Mouse (Mus musculus) olfactory bulb, adult 2 months (tissue): ENCODE results near the gene Fam213a.

Source experiments
- CTCF ChIP-seq: fragments of 200-500 bp; IDR thresholded peaks from 2 replicates; pipeline ENCODE4 v1.5.1; 2012; ENCODE audit warnings: low read depth, mild to moderate bottlenecking, low read length, moderate library complexity; ENCODE audit not compliant: insufficient read depth
- POLR2A ChIP-seq: fragments of 200-500 bp; IDR thresholded peaks from 2 replicates; pipeline ENCODE4 v1.6.1; 2012; ENCODE audit warnings: mild to moderate bottlenecking, low read depth, low read length, moderate library complexity; ENCODE audit not compliant: insufficient read depth

DNA sequence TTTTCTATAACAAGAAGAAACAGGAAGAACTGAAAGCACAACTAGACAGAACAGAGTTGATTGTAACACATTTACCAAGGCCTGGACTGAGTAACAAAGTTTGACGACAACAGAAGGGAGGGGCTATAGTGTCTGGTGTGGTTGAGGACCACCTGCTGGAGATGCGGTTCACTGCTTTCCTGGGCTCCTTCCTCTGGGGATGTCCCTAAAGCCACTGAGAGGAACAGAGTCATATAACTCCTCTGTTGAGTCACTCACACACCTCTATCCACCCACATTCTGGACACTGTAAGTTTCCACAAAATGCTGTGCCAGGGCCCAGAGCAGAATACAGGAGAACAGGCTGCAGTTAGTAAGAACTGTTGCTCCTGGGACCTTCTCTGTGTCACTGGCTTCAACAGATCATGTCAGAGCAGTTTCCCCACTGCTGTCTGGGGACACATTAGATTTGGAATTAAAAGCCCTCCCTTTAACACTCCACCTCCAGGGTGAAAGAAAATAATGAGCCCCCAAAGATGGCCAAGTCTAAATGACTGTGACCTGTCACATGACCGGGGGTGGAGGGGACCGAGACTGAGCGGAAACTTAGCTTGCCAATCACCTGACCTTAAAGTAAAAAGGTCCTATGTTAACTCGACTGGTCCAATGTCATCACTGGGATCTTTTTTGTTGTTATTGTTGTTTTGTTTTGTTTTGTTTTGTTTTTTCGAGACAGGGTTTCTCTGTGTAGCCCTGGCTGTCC, 13.5 kb downstream of the Fam213a start:
- TF ChIP-seq CTCF (no peak), POLR2A (no peak)
